Mouse (Mus musculus) kidney, embryonic 16.5 days (tissue): ENCODE measurements around the gene Fam114a1. TPM values are rescaled to one million over a fixed set of nuclear protein-coding genes. Genes with fewer than 3 reads are reported as not detected.

Source experiments
- ATAC-seq: fragments of 200-750 bp; cut with Nextera tagmentation; 2 replicates; pipeline ENCODE4 v1.8.0; 2017; ENCODE audit warnings: moderate TSS enrichment; ENCODE audit not compliant: low FRiP score, low TSS enrichment
- H3K27ac ChIP-seq: fragments of 300-500 bp; sonication (generic); 2 replicates; pipeline ENCODE4 v1.5.1; 2014; ENCODE audit warnings: low read length
- H3K27me3 ChIP-seq: fragments of 300-500 bp; sonication (generic); 2 replicates; pipeline ENCODE4 v1.6.1; 2014; ENCODE audit warnings: low read length, control low read depth, mixed read lengths; ENCODE audit not compliant: insufficient read depth
- H3K36me3 ChIP-seq: fragments of 300-500 bp; sonication (generic); 2 replicates; pipeline ENCODE4 v1.6.1; 2014; ENCODE audit warnings: low read length, control low read depth, mixed read lengths; ENCODE audit not compliant: insufficient read depth
- H3K4me1 ChIP-seq: fragments of 300-500 bp; sonication (generic); 2 replicates; pipeline ENCODE4 v1.6.1; 2014; ENCODE audit warnings: low read length, control low read depth, mixed read lengths; ENCODE audit not compliant: insufficient read depth
- H3K4me2 ChIP-seq: fragments of 300-500 bp; sonication (generic); replicated peaks from 2 replicates; pipeline ENCODE4 v1.6.1; 2014; ENCODE audit warnings: low read depth, low read length
- H3K4me3 ChIP-seq: fragments of 300-500 bp; sonication (generic); 2 replicates; pipeline ENCODE4 v1.5.1; 2014; ENCODE audit warnings: mild to moderate bottlenecking, low read length
- H3K9ac ChIP-seq: fragments of 300-500 bp; sonication (generic); replicated peaks from 2 replicates; pipeline ENCODE4 v1.6.1; 2014; ENCODE audit warnings: low read length
- H3K9me3 ChIP-seq: fragments of 300-500 bp; sonication (generic); 2 replicates; pipeline ENCODE4 v1.6.1; 2016; ENCODE audit warnings: low read length, control low read depth
- WGBS: fragments of 180-500 bp; shearing (Covaris S2); extraction: QIAGEN DNeasy Blood & Tissue Kit; methylation state at CpG from one replicate; pipeline ENCODE4 v1.1.7; 2014; 5-methylcytosine and 5-hydroxymethylcytosine counted together
- polyA plus RNA-seq: library from polyadenylated mRNA; unstranded; fragments of >200 nt; fragmentation: Nextera tagmentation; extraction: Ambion mirVana; gene quantifications from 2 replicates; pipeline ENCODE4 v1.2.1, GENCODE M21; 2015

The Fam114a1 gene
- polyA plus RNA-seq, 1 experiment from 2014 or later, result 44.6 TPM

DNA sequence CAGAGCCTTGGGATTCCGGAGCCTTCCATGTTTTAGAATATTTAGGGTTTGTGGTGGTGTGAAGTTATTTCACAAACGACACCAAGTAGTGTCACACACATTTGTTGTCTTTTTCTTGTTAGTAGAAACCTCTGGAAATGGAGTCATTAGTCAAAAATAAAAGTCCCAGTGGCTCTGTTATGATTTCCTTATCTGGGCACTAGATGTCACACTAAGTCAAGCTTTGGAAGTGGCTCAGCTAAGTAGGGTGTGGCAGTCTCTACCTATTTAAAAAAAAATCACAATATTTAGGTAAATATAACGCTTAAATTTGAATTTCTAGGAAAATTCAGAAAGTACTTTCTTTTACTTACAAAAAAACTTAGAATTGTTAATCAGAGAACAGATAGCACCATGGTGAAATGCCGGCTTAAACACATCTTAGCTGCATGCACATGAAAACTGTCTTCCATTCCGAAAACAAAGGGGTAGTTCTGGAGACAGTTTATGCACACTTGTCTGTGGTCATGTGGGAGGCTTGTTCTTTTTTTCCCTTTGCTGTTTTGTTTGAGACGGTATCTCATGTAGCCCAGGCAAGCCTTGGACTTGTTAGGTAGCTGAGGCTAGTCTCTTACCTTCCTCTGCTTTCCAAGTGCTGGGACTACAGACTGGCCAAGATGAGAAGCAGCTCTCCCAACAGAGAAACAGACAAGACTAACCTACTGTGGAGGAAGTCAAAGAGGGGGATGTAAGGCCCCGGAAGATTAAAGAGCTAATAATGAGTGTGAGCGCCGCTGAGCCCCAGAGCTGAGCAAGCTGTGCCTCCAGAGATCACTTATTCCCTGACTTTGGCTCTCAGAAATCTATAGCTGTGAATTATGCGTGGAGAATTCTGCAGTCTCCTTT is 33.3 kb downstream of the Fam114a1 start:
- 54% methylated on average over 10 of the region's 10 CpGs for WGBS

DNA sequence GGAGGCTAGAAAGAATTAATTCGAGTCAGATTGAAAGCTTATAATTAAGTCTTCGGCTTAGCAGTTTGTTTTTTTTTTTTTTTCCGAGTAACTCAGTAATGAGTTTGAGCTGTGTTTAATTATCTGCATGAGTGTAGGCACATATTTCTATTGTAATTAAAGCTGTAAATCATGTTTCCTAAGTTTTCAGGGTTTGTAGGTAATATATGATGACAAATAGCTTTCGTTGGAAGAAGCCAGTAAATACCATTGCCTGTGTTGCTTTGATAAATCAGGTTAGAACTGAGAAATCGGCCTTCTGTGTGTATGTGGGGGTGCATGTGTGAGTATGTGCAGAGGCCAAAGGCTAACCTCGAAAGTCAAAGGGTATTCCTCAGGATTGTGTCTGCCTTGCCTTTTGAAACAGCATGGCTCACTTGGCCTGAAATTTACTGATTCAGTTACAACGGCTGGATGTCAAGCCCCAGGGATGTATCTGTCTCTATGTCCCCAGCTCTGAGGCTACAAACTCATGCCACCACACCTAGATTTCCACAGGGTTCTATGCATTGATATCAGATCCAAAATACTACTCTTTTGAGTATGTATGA is 34.2 kb downstream of the Fam114a1 start:
- H3K27me3 ChIP-seq, result no peaks in the 10 kb centered on the region
- H3K9me3 ChIP-seq, result no peaks in the 10 kb centered on the region
- no peak overlapping the region for H3K9ac ChIP-seq
- WGBS, result 36% methylated on average over 7 of the region's 7 CpGs
- no peak overlapping the region for H3K27ac ChIP-seq
- H3K36me3 ChIP-seq, result peaks cover 14% of the 10 kb centered on the region
- peaks cover 17% of the 10 kb centered on the region for H3K4me1 ChIP-seq
- H3K4me3 ChIP-seq, result no peak overlapping the region
- ATAC-seq, result no peak
- H3K4me2 ChIP-seq, result no peak overlapping the region

More for the DNA sequence above, 33.3 kb downstream of the Fam114a1 start:
- Histone ChIP-seq H3K4me1 (peaks cover 17% of the 10 kb centered on the region), H3K27ac (peak overlapping the region; percentile 35), H3K4me3 (no peak overlapping the region), H3K27me3 (no peaks in the 10 kb centered on the region), H3K36me3 (peaks cover 12% of the 10 kb centered on the region; the same call in 1 of the 2 replicates), H3K4me2 (no peak overlapping the region), H3K9me3 (no peaks in the 10 kb centered on the region), H3K9ac (no peak overlapping the region)
- ATAC-seq, result no peak

DNA sequence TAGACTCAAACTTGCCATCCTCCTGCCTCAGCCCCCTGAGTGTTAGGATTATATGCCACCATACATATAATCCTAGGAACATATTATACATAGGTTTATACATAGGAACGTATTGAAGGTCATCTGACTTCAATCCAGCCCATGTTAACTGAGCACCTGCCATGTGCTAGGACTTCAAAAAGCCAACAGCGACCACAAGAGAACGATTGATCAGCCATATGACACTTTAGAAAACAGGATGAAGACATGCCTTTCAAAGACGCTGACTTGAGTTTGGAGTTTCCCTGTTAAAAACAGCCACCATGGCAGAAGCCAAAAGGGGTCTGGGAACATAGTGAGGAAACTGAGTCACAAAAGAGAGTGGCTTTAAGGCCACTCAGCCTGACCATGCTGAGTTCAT is 35.4 kb downstream of the Fam114a1 start:
- no peak overlapping the region for H3K9ac ChIP-seq
- H3K36me3 ChIP-seq, result peaks cover 26% of the 10 kb centered on the region
- no peak overlapping the region for H3K4me3 ChIP-seq
- peaks cover 17% of the 10 kb centered on the region for H3K4me1 ChIP-seq
- H3K27ac ChIP-seq, result no peak overlapping the region
- no peak overlapping the region for H3K4me2 ChIP-seq
- no peak for ATAC-seq
- no peaks in the 10 kb centered on the region for H3K27me3 ChIP-seq
- 83% methylated on average over 4 of the region's 4 CpGs for WGBS
- no peaks in the 10 kb centered on the region for H3K9me3 ChIP-seq

DNA sequence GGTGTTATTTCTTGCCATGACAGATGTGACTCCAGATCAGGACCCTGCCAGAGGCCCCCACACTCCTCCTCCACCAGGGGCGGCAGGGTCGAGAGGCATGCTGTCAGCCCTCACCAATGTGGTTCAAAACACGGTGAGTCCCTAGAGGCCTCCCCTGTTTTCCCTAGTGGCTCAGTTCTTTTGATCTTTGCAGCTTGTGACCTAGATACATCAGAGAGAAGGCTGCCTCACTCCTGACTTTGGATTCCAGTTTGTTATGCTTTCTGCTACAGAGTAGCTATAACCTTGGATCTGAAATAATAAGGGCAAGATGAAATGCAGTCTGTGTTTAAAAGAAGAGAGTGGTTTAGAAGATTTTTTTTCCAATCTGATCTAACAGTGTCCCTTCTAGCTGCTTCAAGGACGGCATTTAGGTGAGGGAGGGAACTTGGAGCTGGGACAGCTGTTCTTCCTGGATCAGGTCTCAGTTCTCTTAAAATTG is 36.2 kb downstream of the Fam114a1 start:
- H3K4me3 ChIP-seq, result no peak overlapping the region
- peak; percentile 59; the same call in 1 of the 2 replicates for ATAC-seq
- 26% methylated on average over 4 of the region's 4 CpGs for WGBS
- no peak overlapping the region for H3K9ac ChIP-seq
- no peak overlapping the region for H3K27ac ChIP-seq
- H3K36me3 ChIP-seq, result peaks cover 33% of the 10 kb centered on the region
- H3K27me3 ChIP-seq, result no peaks in the 10 kb centered on the region
- no peak overlapping the region for H3K4me2 ChIP-seq
- H3K9me3 ChIP-seq, result no peaks in the 10 kb centered on the region
- peaks cover 17% of the 10 kb centered on the region for H3K4me1 ChIP-seq

DNA sequence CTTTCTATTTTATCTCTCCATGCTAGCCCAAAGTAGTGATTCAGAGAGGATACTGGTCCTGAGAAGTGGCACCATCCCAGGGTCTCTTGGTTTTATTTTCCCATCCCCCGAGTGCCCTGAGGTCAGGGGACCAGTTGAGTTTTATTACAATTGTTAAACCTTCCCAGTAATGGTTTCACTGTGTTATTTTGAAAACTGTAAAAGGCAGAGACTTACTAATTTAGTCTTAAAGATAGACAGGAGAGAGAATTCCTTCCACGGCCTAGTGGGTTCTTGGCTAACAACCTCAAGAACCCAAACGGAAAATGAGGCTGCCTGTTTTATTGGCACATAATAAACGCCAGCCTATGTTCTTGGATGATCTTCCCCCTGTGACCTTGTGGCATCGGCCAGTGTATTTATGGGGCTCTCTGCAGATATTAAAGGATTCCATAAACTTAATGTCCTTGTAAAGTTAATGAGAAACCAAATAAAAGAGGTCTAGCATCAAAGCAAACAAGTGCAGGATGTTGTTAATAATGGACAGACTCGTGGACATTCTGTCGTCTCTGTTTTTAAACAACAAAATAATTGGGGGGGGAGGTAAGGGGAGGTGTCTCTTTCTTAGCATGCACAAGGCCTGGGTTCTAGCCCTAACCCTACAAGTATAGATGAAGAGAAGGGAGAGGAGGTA is 42.2 kb downstream of the Fam114a1 start:
- no peaks in the 10 kb centered on the region for H3K9me3 ChIP-seq
- H3K4me3 ChIP-seq, result no peak overlapping the region
- H3K27ac ChIP-seq, result 0 out of 2 replicates have a peak overlapping the region, but pooled peaks have one; percentile 20
- no peaks in the 10 kb centered on the region for H3K27me3 ChIP-seq
- H3K4me1 ChIP-seq, result no peaks in the 10 kb centered on the region
- ATAC-seq, result no peak
- H3K9ac ChIP-seq, result no peak overlapping the region
- WGBS, result 21% methylated on average over 7 of the region's 7 CpGs
- H3K4me2 ChIP-seq, result no peak overlapping the region
- peaks cover 36% of the 10 kb centered on the region for H3K36me3 ChIP-seq

DNA sequence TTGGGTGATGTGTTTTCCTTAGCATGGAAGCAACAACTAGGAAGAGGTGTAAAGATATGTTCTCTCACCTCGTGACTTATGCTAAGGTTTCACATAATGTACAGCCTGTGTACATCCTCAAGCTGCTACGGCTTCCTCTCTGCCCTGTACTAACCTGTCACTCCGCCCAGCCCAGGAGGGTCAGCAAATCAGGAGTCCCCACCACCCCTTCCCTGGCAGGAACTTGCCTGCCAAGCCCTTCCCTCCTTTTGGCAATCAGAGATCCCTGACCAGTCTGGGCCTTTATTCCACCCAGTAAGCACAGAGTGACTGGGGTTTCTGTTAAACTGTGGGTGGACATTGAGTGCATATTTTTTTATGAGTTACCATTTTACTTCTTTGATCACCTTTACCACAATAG is 45.6 kb downstream of the Fam114a1 start:
- no peaks in the 10 kb centered on the region for H3K27me3 ChIP-seq
- no peak overlapping the region for H3K9ac ChIP-seq
- WGBS, result 84% methylated on average over 3 of the region's 3 CpGs
- peaks cover 14% of the 10 kb centered on the region for H3K36me3 ChIP-seq
- no peak for ATAC-seq
- H3K4me2 ChIP-seq, result no peak overlapping the region
- no peak overlapping the region for H3K4me3 ChIP-seq
- H3K9me3 ChIP-seq, result no peaks in the 10 kb centered on the region
- H3K4me1 ChIP-seq, result 0 out of 2 replicates have a peak, but pooled peaks cover 3% of the 10 kb centered on the region
- H3K27ac ChIP-seq, result no peak overlapping the region

DNA sequence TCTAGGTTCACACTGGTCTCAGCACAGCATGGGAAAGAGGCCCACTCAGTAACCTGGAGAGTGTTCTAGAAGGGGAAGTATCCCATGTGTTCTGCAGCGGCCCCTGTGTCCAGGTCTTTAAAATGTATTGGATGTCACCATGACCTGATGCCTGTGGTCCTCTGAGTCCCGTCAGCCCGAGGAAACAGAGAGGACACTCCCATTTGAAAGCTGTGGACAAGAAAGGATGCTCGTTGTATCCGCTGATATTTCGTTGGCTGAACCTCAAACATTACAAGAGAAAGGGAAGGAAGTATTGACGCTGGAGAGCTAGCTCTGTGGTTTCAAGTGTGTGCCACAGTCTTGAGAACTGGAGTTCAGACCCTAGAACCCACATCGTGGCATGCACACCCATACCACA is 49.2 kb downstream of the Fam114a1 start:
- H3K4me2 ChIP-seq, result no peak overlapping the region
- no peak overlapping the region for H3K27ac ChIP-seq
- 82% methylated on average over 8 of the region's 8 CpGs for WGBS
- no peaks in the 10 kb centered on the region for H3K27me3 ChIP-seq
- no peak overlapping the region for H3K4me3 ChIP-seq
- peaks cover 27% of the 10 kb centered on the region for H3K36me3 ChIP-seq
- no peaks in the 10 kb centered on the region for H3K9me3 ChIP-seq
- H3K9ac ChIP-seq, result no peak overlapping the region
- ATAC-seq, result no peak
- H3K4me1 ChIP-seq, result 0 out of 2 replicates have a peak, but pooled peaks cover 3% of the 10 kb centered on the region

- no peak overlapping the region for H3K9ac ChIP-seq
- no peaks in the 10 kb centered on the region for H3K9me3 ChIP-seq
- H3K4me1 ChIP-seq, result 0 out of 2 replicates have a peak, but pooled peaks cover 3% of the 10 kb centered on the region
- 0 out of 2 replicates have a peak overlapping the region, but pooled peaks have one; percentile 36 for H3K27ac ChIP-seq
- no peak overlapping the region for H3K4me2 ChIP-seq
- H3K36me3 ChIP-seq, result peaks cover 27% of the 10 kb centered on the region
- no peak overlapping the region for H3K4me3 ChIP-seq
- no peaks in the 10 kb centered on the region for H3K27me3 ChIP-seq
- 40% methylated on average over 7 of the region's 7 CpGs for WGBS
- peak; percentile 79 for ATAC-seq
These were observed 50.0 kb downstream of the Fam114a1 start for GRCm38 (mm10) chr5:65019823-65020222.

DNA sequence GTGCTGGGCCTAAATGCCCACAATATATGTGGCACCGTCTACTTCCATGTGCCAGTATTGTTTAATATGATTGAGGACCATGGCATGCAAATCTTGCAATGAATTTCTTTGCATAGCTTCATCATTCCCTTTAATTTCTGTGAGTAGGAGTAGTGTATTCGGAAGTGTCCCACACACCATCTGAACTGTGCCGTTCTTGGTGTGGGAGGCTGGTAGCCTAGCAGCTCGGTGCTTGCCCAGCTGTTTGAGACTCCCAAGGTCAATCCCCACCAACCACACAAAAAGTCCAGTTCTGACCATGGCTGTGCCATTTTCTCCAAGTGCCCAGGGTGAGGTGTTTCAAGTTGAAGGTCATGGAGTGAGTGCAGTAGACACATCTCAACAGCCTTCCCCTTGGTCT is 52.1 kb downstream of the Fam114a1 start:
- Histone ChIP-seq H3K27me3 (no peaks in the 10 kb centered on the region), H3K4me3 (no peak overlapping the region), H3K9ac (no peak overlapping the region), H3K27ac (no peak overlapping the region), H3K36me3 (peaks cover 20% of the 10 kb centered on the region), H3K9me3 (no peaks in the 10 kb centered on the region), H3K4me2 (no peak overlapping the region), H3K4me1 (0 out of 2 replicates have a peak, but pooled peaks cover 3% of the 10 kb centered on the region)
- no peak for ATAC-seq
- WGBS, result 94% methylated on average over 4 of the region's 4 CpGs
